Mouse (Mus musculus): Measurements from ENCODE around the gene Kat7. TPM values are rescaled to one million over a fixed set of nuclear protein-coding genes. Genes with fewer than 3 reads are reported as not detected.

Kat7 gene
- total RNA-seq, 2 experiments from 2014 or later: 29.7 to 31.8 TPM

- DNase-seq: no peak
Observed at GRCm38 (mm10) chr11:95279061-95279659, 30.9 kb downstream of the Kat7 start.

- no peak for DNase-seq
Observed at GRCm38 (mm10) chr11:95276056-95276455, 34.0 kb downstream of the Kat7 start.

GRCm38 (mm10) chr11:95274613-95275012 lies 35.4 kb downstream of the Kat7 start:
- no peak for DNase-seq

GRCm38 (mm10) chr11:95273661-95274060 lies 36.4 kb downstream of the Kat7 start:
- DNase-seq: no peak

- DNase-seq: no peak
Observed at GRCm38 (mm10) chr11:95266540-95267245, 43.4 kb downstream of the Kat7 start.

GRCm38 (mm10) chr11:95264455-95265013 lies 45.5 kb downstream of the Kat7 start:
- no peak for DNase-seq

- no peak for DNase-seq
Observed at GRCm38 (mm10) chr11:95263816-95264454, 46.1 kb downstream of the Kat7 start.

GRCm38 (mm10) chr11:95261178-95261751 lies 48.8 kb downstream of the Kat7 start, which contains the start of gene Tac4:
Gene Tac4, plus strand, starts transcription at chr11:95261529.
- no peak for DNase-seq

- peak; percentile 97 for DNase-seq
Observed at GRCm38 (mm10) chr11:95259088-95259849, 50.8 kb downstream of the Kat7 start.

GRCm38 (mm10) chr11:95258490-95258889 lies 51.6 kb downstream of the Kat7 start:
- peak; percentile 90 for DNase-seq

- DNase-seq: no peak
Observed at GRCm38 (mm10) chr11:95257930-95258329, 52.1 kb downstream of the Kat7 start.

- no peak for DNase-seq
Observed at GRCm38 (mm10) chr11:95255747-95256146, 54.3 kb downstream of the Kat7 start.

- DNase-seq: no peak
Observed at GRCm38 (mm10) chr11:95254165-95254564, 55.9 kb downstream of the Kat7 start.

GRCm38 (mm10) chr11:95252104-95252503 lies 57.9 kb downstream of the Kat7 start:
- DNase-seq: no peak

- DNase-seq: peak; percentile 83
Observed at GRCm38 (mm10) chr11:95251295-95251694, 58.8 kb downstream of the Kat7 start.

- DNase-seq: no peak
Observed at GRCm38 (mm10) chr11:95250110-95250509, 59.9 kb downstream of the Kat7 start.

GRCm38 (mm10) chr11:95247065-95247464 lies 63.0 kb downstream of the Kat7 start:
- DNase-seq: no peak

GRCm38 (mm10) chr11:95245456-95245855 lies 64.6 kb downstream of the Kat7 start:
- no peak for DNase-seq

GRCm38 (mm10) chr11:95242653-95243052 lies 67.4 kb downstream of the Kat7 start:
- DNase-seq: no peak

GRCm38 (mm10) chr11:95238477-95238876 lies 71.6 kb downstream of the Kat7 start:
- no peak for DNase-seq

GRCm38 (mm10) chr11:95232329-95232696 lies 77.7 kb downstream of the Kat7 start:
- no peak for DNase-seq
